In the genomic region with DNA sequence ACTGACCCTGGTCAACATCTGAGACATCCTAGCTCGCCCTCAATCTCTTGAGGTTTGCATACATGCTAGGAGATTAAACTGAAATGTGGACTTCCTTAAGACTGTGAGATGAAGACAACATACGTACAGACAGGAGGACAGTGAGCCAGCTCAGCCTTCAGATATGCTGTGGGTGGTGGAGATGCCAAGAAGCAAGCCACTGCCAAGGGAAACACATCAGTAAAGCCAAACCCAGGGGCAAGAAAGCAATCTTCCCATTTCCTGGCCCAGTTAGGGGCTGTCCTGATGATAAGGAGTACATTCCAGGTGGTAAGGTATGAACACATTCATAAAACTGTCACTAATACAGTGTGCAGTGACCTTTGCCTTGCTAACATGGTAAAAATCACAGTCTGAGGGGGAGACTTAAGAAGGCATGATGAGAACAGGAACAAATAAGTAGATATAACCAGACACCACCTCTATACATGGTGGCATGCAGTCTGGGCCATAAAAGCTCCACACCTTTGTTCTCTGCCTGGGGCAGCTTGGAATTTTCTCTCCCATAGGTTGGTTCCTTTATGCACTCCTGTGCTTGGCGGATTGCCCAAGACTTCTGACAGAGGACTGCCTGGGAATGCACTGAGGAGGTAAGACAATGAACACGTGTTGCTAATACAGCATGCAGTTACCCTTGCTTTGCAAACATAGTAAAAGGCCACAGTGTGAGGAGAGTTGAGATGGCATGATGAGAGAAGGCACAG, we compare ENCODE assay signal across 23 mouse cellular contexts. TPM values are rescaled to one million over a fixed set of nuclear protein-coding genes. Genes with fewer than 3 reads are reported as not detected.
DNase-seq lines count a peak whose midpoint lies in the region; ATAC-seq lines count a peak whose summit lies in the region.
"Had no signal": no experiment of that assay in that cellular context is flagged by ENCODE, and none has a peak within 500 bp of the region (broad histone marks: within the 10 kb centered on the region; RNA-seq: fewer than 3 reads in every experiment).

No protein-coding gene starts in this region.

- H3K9ac ChIP-seq in lung, embryonic 16.5 days (ENCODE audit: low read length) = no peak overlapping the region
- H3K9ac ChIP-seq in intestine, embryonic 14.5 days (ENCODE audit: low read length) = no peak overlapping the region
- H3K9ac ChIP-seq in stomach, embryonic 16.5 days (ENCODE audit: low read length) = no peak overlapping the region
- H3K9ac ChIP-seq: forebrain, embryonic 12.5 days; hindbrain, embryonic 15.5 days; limb, embryonic 13.5 days; liver, embryonic 12.5 days; midbrain, embryonic 12.5 days had no signal

- H3K36me3 ChIP-seq in lung, embryonic 16.5 days (ENCODE audit: control insufficient read depth, insufficient read depth, low read length) = no peaks in the 10 kb centered on the region
- no peaks in the 10 kb centered on the region for H3K36me3 ChIP-seq in intestine, embryonic 14.5 days (ENCODE audit: control insufficient read depth, insufficient read depth, low read length)
- no peaks in the 10 kb centered on the region for H3K36me3 ChIP-seq in stomach, embryonic 16.5 days (ENCODE audit: control insufficient read depth, insufficient read depth, low read length)
- H3K36me3 ChIP-seq: forebrain, embryonic 12.5 days; heart, embryonic 10.5 days; hindbrain, embryonic 15.5 days; limb, embryonic 13.5 days; liver, embryonic 12.5 days; midbrain, embryonic 12.5 days had no signal

- no peak overlapping the region for H3K4me3 ChIP-seq in lung, embryonic 16.5 days (ENCODE audit: low read length)
- H3K4me3 ChIP-seq in intestine, embryonic 14.5 days (ENCODE audit: low read depth, low read length) = no peak overlapping the region
- no peak overlapping the region for H3K4me3 ChIP-seq in stomach, embryonic 16.5 days (replicated peaks; ENCODE audit: low read length)
- H3K4me3 ChIP-seq: forebrain, embryonic 12.5 days; heart, embryonic 10.5 days; hindbrain, embryonic 15.5 days; limb, embryonic 13.5 days; liver, embryonic 12.5 days; midbrain, embryonic 12.5 days had no signal

- H3K27me3 ChIP-seq in lung, embryonic 16.5 days (ENCODE audit: control insufficient read depth, insufficient read depth, low read depth, low read length) = no peaks in the 10 kb centered on the region
- H3K27me3 ChIP-seq in intestine, embryonic 14.5 days (replicated peaks; ENCODE audit: control insufficient read depth, insufficient read depth, low read length) = no peaks in the 10 kb centered on the region
- no peaks in the 10 kb centered on the region for H3K27me3 ChIP-seq in stomach, embryonic 16.5 days (ENCODE audit: control insufficient read depth, insufficient read depth, low read length)
- H3K27me3 ChIP-seq: hindbrain, embryonic 15.5 days; limb, embryonic 13.5 days; midbrain, embryonic 12.5 days had no signal

- peak; percentile 43; the same call in 1 of the 2 replicates for ATAC-seq in lung, embryonic 16.5 days (ENCODE audit: low read depth)
- ATAC-seq in intestine, embryonic 14.5 days (replicated peaks; ENCODE audit: low FRiP score, low TSS enrichment, low read depth) = peak; percentile 72
- peak; percentile 44; the same call in 1 of the 2 replicates for ATAC-seq in stomach, embryonic 16.5 days (ENCODE audit: insufficient read depth, low FRiP score)
- ATAC-seq: CD4-positive, CD25-positive, alpha-beta regulatory T cell, adult 4 months; liver, embryonic 12.5 days had no signal

- H3K4me2 ChIP-seq in lung, embryonic 16.5 days (ENCODE audit: low read depth, low read length) = no peak overlapping the region
- no peak overlapping the region for H3K4me2 ChIP-seq in intestine, embryonic 14.5 days (ENCODE audit: low read length)
- H3K4me2 ChIP-seq in stomach, embryonic 16.5 days (ENCODE audit: low read depth, low read length) = no peak overlapping the region
- H3K4me2 ChIP-seq: forebrain, embryonic 12.5 days; hindbrain, embryonic 15.5 days; limb, embryonic 13.5 days; liver, embryonic 12.5 days; midbrain, embryonic 12.5 days had no signal

- no peak overlapping the region for H3K27ac ChIP-seq in lung, embryonic 16.5 days (ENCODE audit: low read length)
- no peak overlapping the region for H3K27ac ChIP-seq in intestine, embryonic 14.5 days (ENCODE audit: low read depth)
- peak overlapping the region; percentile 9; the same call in 1 of the 2 replicates for H3K27ac ChIP-seq in stomach, embryonic 16.5 days (ENCODE audit: low read length)
- H3K27ac ChIP-seq: forebrain, embryonic 12.5 days; heart, embryonic 10.5 days; hindbrain, embryonic 15.5 days; kidney, postnatal 0 days; limb, embryonic 13.5 days; liver, embryonic 12.5 days; midbrain, embryonic 12.5 days had no signal

- no peaks in the 10 kb centered on the region; the same call in 1 of the 2 replicates for H3K4me1 ChIP-seq in lung, embryonic 16.5 days (replicated peaks; ENCODE audit: control insufficient read depth, insufficient read depth, low read length)
- no peaks in the 10 kb centered on the region for H3K4me1 ChIP-seq in intestine, embryonic 14.5 days (replicated peaks; ENCODE audit: control insufficient read depth, insufficient read depth, low read length)
- H3K4me1 ChIP-seq in stomach, embryonic 16.5 days (ENCODE audit: control insufficient read depth, insufficient read depth, low read length) = peaks cover 4% of the 10 kb centered on the region
- H3K4me1 ChIP-seq: forebrain, embryonic 12.5 days; heart, embryonic 10.5 days; hindbrain, embryonic 15.5 days; liver, embryonic 12.5 days; midbrain, embryonic 12.5 days had no signal

- no peaks in the 10 kb centered on the region for H3K9me3 ChIP-seq in lung, embryonic 16.5 days (ENCODE audit: control insufficient read depth, low read length)
- H3K9me3 ChIP-seq in intestine, embryonic 14.5 days (ENCODE audit: control insufficient read depth, low read length) = no peaks in the 10 kb centered on the region
- H3K9me3 ChIP-seq in stomach, embryonic 16.5 days (replicated peaks; ENCODE audit: control insufficient read depth, low read length) = no peaks in the 10 kb centered on the region
- H3K9me3 ChIP-seq: forebrain, embryonic 12.5 days; heart, embryonic 10.5 days; hindbrain, embryonic 15.5 days; limb, embryonic 13.5 days; liver, embryonic 12.5 days; midbrain, embryonic 12.5 days had no signal

- WGBS in lung, embryonic 16.5 days = 52% methylated on average over 4 of the region's 4 CpGs
- WGBS in intestine, embryonic 14.5 days = 65% methylated on average over 4 of the region's 4 CpGs
- 64% methylated on average over 4 of the region's 4 CpGs for WGBS in stomach, embryonic 16.5 days

- DNase-seq in lung, postnatal 4 days = no peak
- peak; percentile 51 for DNase-seq in NIH3T3 (ENCODE audit: low read depth)
- DNase-seq in intestine, embryonic 14.5 days (ENCODE audit: low spot score) = peak; percentile 57
- no peak for DNase-seq in cerebellum, adult 18-20 months
- DNase-seq in kidney, postnatal 4 days = no peak
- DNase-seq: adrenal gland, postnatal 36 days; cerebellum, adult 9-11 months; gastrocnemius, postnatal 36 days; heart, postnatal 4 days; kidney, adult 18-20 months; layer of hippocampus, postnatal 36 days; lung, adult 18-20 months; thymus, postnatal 14 days had no signal

RNA-seq across cellular contexts. Expression of gene Aldh3a1, which starts 7.5 kb away (rescaled TPM):
- polyA plus RNA-seq in lung, embryonic 16.5 days (2015; fragmentation: Nextera tagmentation; extraction: Ambion mirVana) = 0.34 and 0.52 TPM in 2 replicates
- polyA plus RNA-seq in intestine, embryonic 14.5 days (2014; fragmentation: Nextera tagmentation; extraction: Ambion mirVana) = not detected in 2 replicates
- polyA plus RNA-seq in stomach, embryonic 16.5 days (2015; fragmentation: Nextera tagmentation; extraction: Ambion mirVana) = 0.17 and 0.32 TPM in 2 replicates
- polyA plus RNA-seq: CD4-positive, CD25-positive, alpha-beta regulatory T cell, adult 4 months; forebrain, embryonic 12.5 days; heart, embryonic 10.5 days; kidney, postnatal 0 days; midbrain, embryonic 12.5 days had no signal

RNA-seq across cellular contexts. Expression of gene Usp22, which starts 24.9 kb away (rescaled TPM):
- 98.9 and 103 TPM in 2 replicates for polyA plus RNA-seq in lung, embryonic 16.5 days (2015; fragmentation: Nextera tagmentation; extraction: Ambion mirVana)
- 163 TPM in 2 replicates for polyA plus RNA-seq in intestine, embryonic 14.5 days (2014; fragmentation: Nextera tagmentation; extraction: Ambion mirVana)
- polyA plus RNA-seq in stomach, embryonic 16.5 days (2015; fragmentation: Nextera tagmentation; extraction: Ambion mirVana) = 91.7 and 94.0 TPM in 2 replicates

Comparison
In these comparisons a context has a peak if more than half of its experiments do, and no peak if none do; other contexts are left out.
1. DNase-seq: peak in NIH3T3 (single experiment) and intestine, embryonic 14.5 days (single experiment); none in lung, postnatal 4 days (0 of 2), cerebellum, adult 18-20 months (0 of 2) and kidney, postnatal 4 days (0 of 2).
2. Peak in every context shown above with its lines, with median percentiles within 50 percentile points of each other: ATAC-seq.